Mouse (Mus musculus) ovary, postnatal 14 days (tissue): Measurements from ENCODE around the gene Fpr2.
A peak's percentile ranks its signal among the peaks of the same experiment; 100 is the strongest.
"Not testable (repeated sequence)": the region's sequence is repeated elsewhere in the genome, so short reads cannot be mapped to it uniquely, and the experiment has no call there.

Source experiments
- DNase-seq: peaks from one replicate; pipeline ENCODE4 v3.0.0; 2022; ENCODE audit warnings: low spot score

Gene Fpr2

GRCm38 (mm10) chr17:17887774-17888248, at the start of gene Fpr2, which contains the start of gene Fpr3:
TSS of gene Fpr2 (plus strand) at chr17:17887824.
TSS of gene Fpr3 (plus strand) at chr17:17887852.
- DNase-seq = no peak

DNA sequence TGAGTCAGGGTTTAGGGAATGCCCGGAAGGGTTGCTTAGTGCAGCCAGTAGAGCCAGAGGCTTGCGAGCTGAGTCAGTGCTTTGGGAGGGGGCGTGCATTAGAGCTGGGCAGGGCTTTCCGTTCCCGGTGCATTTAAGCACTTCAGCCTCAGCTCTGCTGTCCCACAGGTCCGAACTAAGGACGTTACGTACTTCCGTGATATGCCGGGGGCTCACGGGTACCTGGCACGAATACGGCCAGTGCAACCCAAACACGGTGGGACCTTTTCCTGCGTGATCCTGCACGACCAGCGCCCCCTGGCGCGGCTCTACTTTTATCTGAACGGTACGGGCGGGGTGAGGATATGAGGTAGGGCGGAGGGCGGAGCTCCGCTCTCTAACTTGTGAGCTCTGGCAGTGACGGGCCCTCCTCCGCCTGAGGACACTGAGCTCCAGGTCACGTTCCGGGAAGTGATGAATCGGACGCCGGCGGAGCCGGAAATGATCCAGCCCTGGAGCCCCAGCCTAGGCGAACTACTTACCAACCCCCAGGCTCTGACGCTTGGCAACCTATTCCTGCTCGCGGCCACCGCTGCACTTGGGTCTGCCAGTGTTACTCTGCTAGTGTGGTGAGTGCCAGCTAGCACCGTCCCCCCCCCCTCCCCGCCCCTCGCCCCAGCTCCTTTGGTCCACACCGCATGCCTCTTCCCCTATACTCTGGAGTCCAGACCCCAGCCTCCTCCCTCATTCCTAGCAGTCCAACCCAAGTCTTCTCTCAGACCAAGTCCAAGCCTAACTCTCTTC, 49.5 kb upstream of the Fpr2 start:
- DNase-seq = peak; percentile 88

- no peak for DNase-seq
Observed at GRCm38 (mm10) chr17:17839276-17839675, 48.3 kb upstream of the Fpr2 start.

DNA sequence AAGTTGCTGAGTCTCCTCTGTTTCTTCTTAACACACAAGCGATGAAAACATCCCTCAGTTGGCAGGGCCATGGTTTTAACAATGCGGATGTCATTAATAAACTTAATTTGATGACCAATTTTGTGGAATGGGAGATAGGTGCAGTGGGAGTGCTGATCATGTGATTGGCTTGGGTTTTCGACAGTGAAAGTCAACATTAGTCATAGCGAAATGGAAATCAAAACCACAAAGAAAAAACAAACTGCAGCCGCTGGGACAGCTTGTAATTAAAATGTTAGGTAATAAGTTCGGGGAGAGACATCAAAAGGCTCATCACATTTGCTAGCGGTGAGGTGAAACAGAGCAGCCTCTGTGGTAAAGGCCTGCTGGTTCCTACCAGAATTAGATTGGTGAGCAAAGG, 46.8 kb upstream of the Fpr2 start:
- no peak for DNase-seq

DNA sequence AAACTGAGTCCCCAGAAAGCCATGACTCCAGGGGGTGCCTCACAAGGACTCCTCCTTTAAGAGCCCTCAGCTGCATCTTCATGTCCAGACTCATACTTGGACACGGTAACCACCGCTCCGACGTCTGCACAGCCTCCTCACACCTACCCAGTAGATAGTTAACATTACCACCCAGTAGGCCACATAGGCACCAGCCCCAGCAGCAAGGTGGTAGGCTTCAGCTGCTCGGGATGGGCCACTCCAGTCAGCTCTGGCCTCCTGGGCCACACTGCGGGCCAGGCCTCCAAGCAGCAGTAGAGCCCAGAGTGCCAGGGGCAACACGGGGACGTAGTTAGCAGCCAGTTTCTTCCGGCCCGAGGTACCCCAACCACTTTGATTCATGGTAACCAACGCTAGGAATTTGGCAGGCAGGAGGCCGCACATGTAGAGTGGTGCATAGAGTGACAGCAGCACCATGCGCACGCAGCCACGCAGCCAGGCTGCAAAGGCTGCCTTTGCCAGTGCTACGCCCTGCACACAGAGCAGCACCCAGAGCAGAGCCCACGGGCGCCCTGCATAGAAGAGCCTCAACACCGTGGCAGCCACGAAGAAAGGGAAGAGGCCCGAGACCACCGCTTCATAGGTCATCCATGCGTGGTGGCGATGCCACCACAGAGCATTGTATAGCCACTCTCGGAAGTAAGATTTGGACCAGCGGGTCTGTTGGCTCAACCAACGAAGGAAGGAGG, 43.9 kb upstream of the Fpr2 start:
- no peak for DNase-seq

DNA sequence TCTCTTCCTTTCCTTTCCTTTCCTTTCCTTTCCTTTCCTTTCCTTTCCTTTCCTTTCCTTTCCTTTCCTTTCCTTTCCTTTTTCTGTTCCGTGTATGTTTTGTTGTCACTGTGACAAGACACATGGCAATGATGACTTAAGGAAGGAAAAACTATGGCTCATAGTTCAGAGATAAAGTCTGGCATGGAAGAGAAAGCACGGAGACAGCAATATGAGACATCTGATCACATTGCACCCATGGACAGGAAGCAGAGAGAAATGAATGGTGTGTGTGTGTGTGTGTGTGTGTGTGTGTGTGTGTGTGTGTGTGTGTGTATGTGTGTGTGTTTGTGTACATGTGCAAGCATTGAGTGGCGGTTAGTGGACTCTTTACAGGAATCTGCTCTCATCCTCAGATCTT, 43.0 kb upstream of the Fpr2 start:
- not testable (repeated sequence) for DNase-seq

DNA sequence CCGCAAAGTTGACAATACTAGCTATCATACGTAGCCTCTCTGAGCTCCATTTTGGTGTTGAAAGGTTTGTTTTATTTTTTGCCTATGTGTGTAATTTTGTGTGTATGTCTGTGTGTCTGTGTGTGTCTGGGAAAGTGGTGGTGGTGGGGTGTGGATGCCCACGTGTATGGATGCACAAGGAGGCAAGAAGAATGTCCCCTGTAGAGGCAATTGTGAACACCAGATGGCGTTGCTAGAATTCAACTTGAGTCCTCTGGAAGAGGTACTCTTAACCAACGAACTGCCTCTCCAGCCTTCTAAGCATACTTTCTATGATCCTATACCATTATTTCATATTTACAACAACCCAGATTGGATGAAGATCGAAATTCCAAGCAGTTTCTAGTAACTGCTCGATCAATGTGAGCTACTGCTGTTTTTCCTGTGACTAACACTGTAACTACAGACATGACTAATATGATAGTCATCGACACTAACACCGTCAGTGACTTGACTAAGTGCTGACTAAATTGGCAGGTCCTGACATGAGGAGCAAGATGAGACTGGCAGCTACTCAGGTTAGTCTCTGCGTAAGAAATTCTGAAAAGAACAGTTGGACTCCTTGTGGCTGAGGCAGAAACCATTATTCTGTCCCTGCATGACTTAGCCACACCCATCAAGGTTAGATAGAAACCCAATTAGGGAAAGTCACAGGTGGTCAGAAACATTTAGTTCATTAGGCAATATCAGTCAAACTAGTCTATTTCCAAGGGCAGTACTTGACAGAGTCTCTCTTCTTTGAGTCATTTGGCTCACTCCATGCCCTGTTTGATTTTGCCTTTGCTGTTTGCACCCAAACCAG, 42.2 kb upstream of the Fpr2 start:
- DNase-seq = no peak

DNA sequence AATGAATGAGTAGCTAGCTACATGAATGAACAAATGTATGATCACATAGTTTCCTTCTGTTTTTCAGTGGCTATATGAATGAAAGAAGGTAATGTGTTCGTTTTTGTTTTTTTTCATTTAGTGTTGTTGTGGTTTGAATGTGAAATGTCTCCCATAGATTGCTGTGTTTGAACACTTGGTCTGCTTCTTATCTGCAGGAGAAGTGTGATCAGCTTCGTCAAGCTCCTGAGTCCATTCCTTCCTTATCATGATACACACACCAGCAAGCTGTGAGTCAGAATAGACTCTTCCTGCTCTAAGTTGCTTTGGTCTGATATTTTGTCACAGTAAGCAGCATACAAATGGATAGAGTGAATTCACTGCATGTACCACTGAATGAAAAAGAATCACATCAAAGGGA, 38.6 kb upstream of the Fpr2 start:
- no peak for DNase-seq

GRCm38 (mm10) chr17:17849906-17850712, 37.5 kb upstream of the Fpr2 start:
- no peak for DNase-seq

- DNase-seq = no peak
Observed at GRCm38 (mm10) chr17:17855064-17855838, 32.4 kb upstream of the Fpr2 start, which contains the start of gene Has1. TSS of gene Has1 (minus strand) at chr17:17855205.

- no peak for DNase-seq
Observed at GRCm38 (mm10) chr17:17856612-17857011, 31.0 kb upstream of the Fpr2 start.

- DNase-seq = no peak
Observed at GRCm38 (mm10) chr17:17857446-17857845, 30.2 kb upstream of the Fpr2 start.

DNA sequence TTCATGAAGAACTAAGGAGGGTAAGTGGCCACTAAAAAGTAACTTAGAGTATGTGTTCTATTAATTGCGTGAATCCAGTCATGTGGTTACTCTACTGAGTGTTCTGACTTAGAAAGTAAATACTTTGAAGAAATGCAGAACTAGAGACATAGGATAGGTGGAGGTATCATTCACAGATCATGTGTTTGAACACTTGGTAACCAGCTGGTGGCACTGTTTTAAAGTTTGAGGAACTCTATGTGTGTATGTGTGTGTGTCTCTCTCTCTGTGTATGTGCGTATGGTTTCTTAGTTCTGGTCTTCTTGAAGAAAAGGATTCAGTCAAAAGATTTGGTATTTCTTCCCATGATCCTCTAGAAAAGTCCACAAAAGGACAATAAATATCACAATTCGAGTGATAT, 27.5 kb upstream of the Fpr2 start:
- DNase-seq = no peak

DNA sequence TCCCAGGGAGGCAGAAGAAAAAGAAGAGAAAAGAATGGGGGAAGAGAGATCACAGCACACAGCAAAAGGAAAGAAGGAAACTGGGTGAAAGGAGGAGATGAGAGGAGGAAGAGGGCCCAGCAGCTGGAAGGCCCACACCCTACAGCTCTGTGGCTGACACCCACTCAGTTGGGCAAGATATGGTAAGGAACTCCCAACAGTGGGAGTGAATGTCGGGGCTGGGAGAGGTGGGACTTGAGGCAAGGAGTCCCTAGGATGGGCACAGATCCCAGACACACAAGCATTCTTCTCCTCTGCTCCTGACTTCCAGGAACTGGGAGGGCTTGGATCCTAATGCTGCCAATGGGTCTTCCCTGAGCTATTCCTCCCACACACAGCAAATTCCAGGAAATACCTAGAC, 25.3 kb upstream of the Fpr2 start:
- no peak for DNase-seq

DNA sequence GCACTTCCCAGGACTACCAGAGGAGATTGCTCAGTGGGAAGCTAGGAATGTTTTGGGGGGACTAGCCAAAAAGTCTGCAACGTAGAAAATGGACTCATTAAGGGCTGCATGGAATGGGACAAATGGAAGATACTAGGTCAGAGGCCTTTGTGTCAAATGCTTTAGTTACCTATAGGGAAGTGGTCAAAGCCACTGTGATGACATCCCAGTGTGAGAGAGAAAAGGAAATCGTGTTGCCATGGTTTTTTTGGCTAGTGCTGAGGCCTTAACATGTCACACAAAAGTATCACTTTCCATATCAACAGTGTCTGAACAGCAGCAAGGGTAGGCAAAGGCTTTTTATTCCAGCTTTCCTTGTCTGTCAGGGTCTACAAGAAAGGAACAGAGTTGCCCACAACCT, 22.5 kb upstream of the Fpr2 start:
- DNase-seq = no peak

DNA sequence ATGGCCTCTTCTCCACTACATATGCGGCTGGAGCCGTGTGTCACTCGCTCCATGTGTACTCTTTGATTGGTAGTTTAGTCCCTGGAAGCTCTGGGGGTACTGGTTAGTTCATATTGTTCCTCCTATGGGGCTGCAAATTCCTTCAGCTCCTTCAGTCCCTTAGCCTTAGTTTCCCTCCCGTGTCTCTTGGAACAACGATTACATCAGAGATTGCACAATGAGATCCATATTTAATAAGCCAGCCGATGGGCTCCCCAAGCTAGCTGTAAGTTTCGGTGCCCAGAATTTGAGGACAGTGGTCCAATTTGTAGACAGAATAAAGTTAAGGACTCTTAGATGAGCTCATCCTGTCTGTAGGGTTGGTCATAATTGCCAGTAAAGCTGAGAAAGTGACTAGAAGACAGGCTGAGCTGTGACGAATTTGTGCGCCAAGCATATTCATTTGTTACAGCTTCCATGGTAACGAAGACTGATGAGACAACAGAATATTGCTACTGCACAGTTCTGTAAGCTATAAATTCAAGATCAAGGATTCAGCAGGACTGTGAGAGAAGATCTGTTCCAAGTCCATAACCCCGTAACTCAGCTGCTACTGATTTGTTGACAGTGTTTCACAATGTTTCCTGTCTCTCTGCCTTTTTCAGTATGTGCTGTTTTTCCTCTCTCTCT, 20.7 kb upstream of the Fpr2 start:
- DNase-seq = no peak

DNA sequence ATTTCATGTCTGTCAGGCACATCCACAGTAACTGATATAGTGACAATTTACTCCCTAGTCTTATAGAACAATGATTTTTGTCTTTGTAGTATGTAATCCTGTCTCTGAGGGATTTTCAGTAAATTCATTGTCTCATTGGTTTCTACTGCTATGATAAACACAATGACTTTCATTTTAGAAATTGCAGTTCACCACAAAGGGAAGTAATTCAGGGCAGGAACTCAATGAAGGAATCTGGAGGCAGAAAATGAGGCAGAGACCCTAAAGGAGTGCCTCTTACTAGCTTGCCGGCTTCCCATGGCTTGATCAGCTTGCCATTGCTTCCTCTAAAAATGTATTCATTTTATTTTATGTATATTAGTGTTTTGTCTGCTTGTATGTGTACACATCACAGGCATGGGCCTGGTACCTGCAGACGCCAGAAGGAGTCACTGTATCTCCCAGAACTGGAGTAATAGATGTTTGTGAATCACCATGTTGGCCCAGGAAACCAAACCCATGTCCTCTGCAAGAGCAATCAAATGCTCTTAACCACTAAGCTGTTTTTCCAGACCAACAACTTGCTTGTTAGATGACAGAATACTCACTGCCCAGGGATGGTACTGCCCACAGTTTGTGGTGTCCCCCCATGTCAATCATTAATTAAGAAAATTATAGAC, 16.6 kb upstream of the Fpr2 start:
- DNase-seq = no peak

DNA sequence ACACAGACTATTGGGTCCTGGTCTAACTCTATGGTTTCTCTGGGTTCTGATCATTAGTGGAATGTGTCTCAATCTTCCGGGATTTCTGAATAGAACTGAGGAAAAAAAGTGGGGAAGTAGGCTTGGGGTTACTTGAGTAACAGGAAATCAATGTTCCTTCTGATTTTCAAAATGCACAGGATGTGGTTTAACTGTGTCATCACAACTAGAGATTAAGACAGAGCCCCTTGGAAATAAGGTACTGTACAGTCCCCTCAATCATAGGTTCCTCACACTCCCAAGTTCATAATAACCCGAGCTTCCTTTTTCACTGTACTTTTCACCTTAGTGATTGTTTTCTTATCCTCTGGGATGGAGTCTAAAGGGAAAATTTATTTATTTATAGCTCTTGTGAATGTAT, 15.9 kb upstream of the Fpr2 start:
- DNase-seq = no peak

- no peak for DNase-seq
Observed at GRCm38 (mm10) chr17:17879347-17879746, 8.3 kb upstream of the Fpr2 start.

GRCm38 (mm10) chr17:17882672-17883071, 5.0 kb upstream of the Fpr2 start:
- DNase-seq = no peak
